Mouse (Mus musculus): ENCODE measurements around the gene Crip2.

Crip2 gene

DNA sequence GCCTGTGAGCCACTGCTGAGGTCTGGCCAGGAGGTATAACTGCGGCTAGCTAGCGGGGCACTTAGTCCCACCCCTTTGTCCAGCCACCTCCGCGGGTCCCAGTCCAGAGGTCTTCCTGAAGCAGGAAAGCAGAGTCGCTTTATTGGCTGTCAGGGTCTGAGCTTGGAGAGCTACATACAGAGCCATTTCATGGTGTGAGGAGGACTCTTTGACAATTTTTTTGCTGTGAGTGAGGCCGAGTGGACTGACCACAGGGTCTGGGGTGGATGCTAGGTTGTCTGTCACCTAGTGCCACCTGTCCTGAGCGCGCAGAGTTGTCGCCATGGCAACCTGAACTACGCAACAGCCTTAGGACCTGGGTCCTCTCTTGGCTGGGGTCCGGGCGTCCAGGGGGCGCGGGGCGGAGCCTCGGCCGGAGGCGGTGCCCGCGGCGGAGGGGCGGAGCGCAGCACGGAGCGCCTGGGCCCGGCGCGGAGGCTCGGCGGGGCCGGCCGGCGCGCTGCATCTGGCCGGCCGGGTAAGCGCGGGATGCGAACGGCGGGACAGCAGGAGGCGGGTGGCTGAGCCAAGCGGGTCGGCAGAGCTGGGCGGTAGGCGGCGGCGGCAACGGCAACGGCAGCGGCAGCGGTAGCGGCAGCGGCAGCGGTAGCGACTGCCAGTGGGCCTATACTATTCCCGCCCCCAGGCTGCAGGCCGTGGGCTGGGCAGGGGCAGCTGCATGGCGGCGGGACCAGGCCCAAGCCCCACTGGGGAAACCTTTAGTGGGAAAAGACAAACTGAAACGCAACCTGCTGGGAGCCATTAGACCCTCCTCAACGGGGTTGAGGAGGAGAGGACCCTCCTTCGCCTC lies 45.6 kb downstream of the Crip2 start, which contains the start of gene Tmem121:
Tmem121 (plus strand) TSS at position 489 of the 850 bp plus-strand sequence.
- DNase-seq, result no peak

GRCm38 (mm10) chr12:113186326-113187010 lies 46.4 kb downstream of the Crip2 start:
- DNase-seq, result no peak

- DNase-seq, result no peak
Measured at GRCm38 (mm10) chr12:113187011-113187375, 47.0 kb downstream of the Crip2 start.

DNA sequence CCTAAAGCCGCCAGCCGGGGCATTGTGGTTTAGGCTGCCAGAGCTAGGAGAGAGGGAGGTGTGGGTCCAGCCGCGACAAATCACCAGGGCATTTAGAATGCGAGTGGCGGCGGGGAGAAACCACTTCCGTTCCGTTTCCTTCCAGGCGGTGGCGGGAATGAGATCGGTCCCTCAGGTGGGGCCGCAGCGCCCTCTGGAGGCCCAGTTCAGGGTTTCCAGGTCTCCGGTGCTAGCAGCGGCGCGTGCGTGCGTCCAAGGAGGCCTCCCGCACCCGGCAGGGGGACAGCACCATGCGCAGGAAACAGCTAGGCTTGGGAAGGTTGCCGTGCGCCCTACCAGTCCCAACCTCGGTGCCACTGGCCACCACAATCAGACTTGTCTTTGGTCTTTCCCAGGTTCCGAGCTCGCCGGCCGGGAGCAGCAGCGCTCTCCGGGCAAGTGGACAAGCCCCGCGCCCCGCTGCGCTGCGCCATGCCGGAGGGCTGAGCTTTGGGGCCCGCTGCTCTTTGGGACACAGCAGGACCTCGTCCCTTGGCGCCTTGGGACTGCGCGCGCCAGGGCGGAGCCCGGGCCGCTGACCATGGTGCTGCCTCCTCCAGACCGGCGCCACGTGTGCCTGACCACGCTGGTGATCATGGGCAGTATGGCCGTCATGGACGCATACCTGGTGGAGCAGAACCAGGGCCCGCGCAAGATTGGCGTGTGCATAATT lies 47.7 kb downstream of the Crip2 start:
- peak; percentile 69 to 84 for DNase-seq

- no peak for DNase-seq
Measured at GRCm38 (mm10) chr12:113188349-113189055, 48.5 kb downstream of the Crip2 start.

DNA sequence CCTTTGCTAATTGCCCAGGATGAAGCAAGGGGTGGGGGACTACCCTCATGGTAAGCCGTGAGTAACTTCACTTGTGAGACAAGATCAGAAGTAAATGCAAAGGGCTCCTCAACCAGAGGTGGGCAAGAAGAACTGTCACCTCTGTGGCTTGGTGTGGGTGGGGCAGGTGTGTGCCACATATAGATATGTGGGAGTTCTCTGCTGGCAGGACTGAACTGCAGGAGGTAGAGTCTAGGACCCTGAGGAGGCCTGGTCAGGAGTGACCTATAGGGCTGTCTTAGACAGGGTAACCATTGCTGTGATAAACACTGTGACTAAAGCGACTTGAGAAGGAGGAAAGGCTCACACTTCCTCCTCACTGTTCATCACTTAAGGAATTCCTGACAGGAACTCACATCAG lies 53.4 kb downstream of the Crip2 start:
- no peak for DNase-seq

Measured in spleen, adult 18-20 months (tissue).